Mouse (Mus musculus): ENCODE measurements around the gene Pde7b. TPM values are rescaled to one million over a fixed set of nuclear protein-coding genes. Genes with fewer than 3 reads are reported as not detected.

Gene Pde7b
- polyA plus RNA-seq, 1 experiment, result 0.70 TPM

GRCm38 (mm10) chr10:20495051-20495450, 229.8 kb downstream of the Pde7b start:
- Histone ChIP-seq H3K4me3 (ENCODE audit: control insufficient read depth, low read depth, low read length) (no peak overlapping the region), H3K27ac (ENCODE audit: control insufficient read depth, insufficient read depth, low read depth, low read length) (no peak overlapping the region), H3K4me1 (ENCODE audit: control insufficient read depth, insufficient read depth, low read length) (no peaks in the 10 kb centered on the region), H3K27me3 (ENCODE audit: control insufficient read depth, insufficient read depth, low read length) (no peaks in the 10 kb centered on the region; the same call in 1 of the 2 replicates), H3K36me3 (ENCODE audit: control insufficient read depth, insufficient read depth, low read length) (no peaks in the 10 kb centered on the region)
- TF ChIP-seq CTCF (IDR thresholded peaks at IDR 0.05; ENCODE audit: control insufficient read depth, insufficient read depth, insufficient replicate concordance, low read depth, low read length) (no peak), POLR2A (IDR thresholded peaks at IDR 0.05; ENCODE audit: control insufficient read depth, low read depth, low read length) (no peak)

- Histone ChIP-seq H3K36me3 (ENCODE audit: control insufficient read depth, insufficient read depth, low read length) (no peaks in the 10 kb centered on the region), H3K27me3 (ENCODE audit: control insufficient read depth, insufficient read depth, low read length) (no peaks in the 10 kb centered on the region; the same call in 1 of the 2 replicates), H3K4me3 (ENCODE audit: control insufficient read depth, low read depth, low read length) (no peak overlapping the region), H3K4me1 (ENCODE audit: control insufficient read depth, insufficient read depth, low read length) (no peaks in the 10 kb centered on the region), H3K27ac (ENCODE audit: control insufficient read depth, insufficient read depth, low read depth, low read length) (no peak overlapping the region)
- TF ChIP-seq POLR2A (IDR thresholded peaks at IDR 0.05; ENCODE audit: control insufficient read depth, low read depth, low read length) (no peak), CTCF (IDR thresholded peaks at IDR 0.05; ENCODE audit: control insufficient read depth, insufficient read depth, insufficient replicate concordance, low read depth, low read length) (no peak)
These were observed 230.9 kb downstream of the Pde7b start for GRCm38 (mm10) chr10:20493826-20494455.

- Histone ChIP-seq H3K4me3 (ENCODE audit: control insufficient read depth, low read depth, low read length) (no peak overlapping the region), H3K27me3 (ENCODE audit: control insufficient read depth, insufficient read depth, low read length) (no peaks in the 10 kb centered on the region; the same call in 1 of the 2 replicates), H3K4me1 (ENCODE audit: control insufficient read depth, insufficient read depth, low read length) (no peaks in the 10 kb centered on the region), H3K36me3 (ENCODE audit: control insufficient read depth, insufficient read depth, low read length) (no peaks in the 10 kb centered on the region), H3K27ac (ENCODE audit: control insufficient read depth, insufficient read depth, low read depth, low read length) (no peak overlapping the region)
- TF ChIP-seq CTCF (IDR thresholded peaks at IDR 0.05; ENCODE audit: control insufficient read depth, insufficient read depth, insufficient replicate concordance, low read depth, low read length) (no peak), POLR2A (IDR thresholded peaks at IDR 0.05; ENCODE audit: control insufficient read depth, low read depth, low read length) (no peak)
These were observed 232.5 kb downstream of the Pde7b start for GRCm38 (mm10) chr10:20492216-20492964.

GRCm38 (mm10) chr10:20490775-20491174, 234.1 kb downstream of the Pde7b start:
- H3K4me1 ChIP-seq (ENCODE audit: control insufficient read depth, insufficient read depth, low read length), result no peaks in the 10 kb centered on the region
- TF ChIP-seq CTCF (IDR thresholded peaks at IDR 0.05; ENCODE audit: control insufficient read depth, insufficient read depth, insufficient replicate concordance, low read depth, low read length), result no peak
- TF ChIP-seq POLR2A (IDR thresholded peaks at IDR 0.05; ENCODE audit: control insufficient read depth, low read depth, low read length), result no peak

GRCm38 (mm10) chr10:20490281-20490680, 234.6 kb downstream of the Pde7b start:
- H3K27ac ChIP-seq (ENCODE audit: control insufficient read depth, insufficient read depth, low read depth, low read length), result no peak overlapping the region
- no peaks in the 10 kb centered on the region; the same call in 1 of the 2 replicates for H3K27me3 ChIP-seq (ENCODE audit: control insufficient read depth, insufficient read depth, low read length)
- H3K4me3 ChIP-seq (ENCODE audit: control insufficient read depth, low read depth, low read length), result no peak overlapping the region
- H3K36me3 ChIP-seq (ENCODE audit: control insufficient read depth, insufficient read depth, low read length), result no peaks in the 10 kb centered on the region
- TF ChIP-seq POLR2A (IDR thresholded peaks at IDR 0.05; ENCODE audit: control insufficient read depth, low read depth, low read length) (no peak), CTCF (IDR thresholded peaks at IDR 0.05; ENCODE audit: control insufficient read depth, insufficient read depth, insufficient replicate concordance, low read depth, low read length) (no peak)
- H3K4me1 ChIP-seq (ENCODE audit: control insufficient read depth, insufficient read depth, low read length), result no peaks in the 10 kb centered on the region

More at GRCm38 (mm10) chr10:20490775-20491174, 234.1 kb downstream of the Pde7b start:
- H3K27me3 ChIP-seq (ENCODE audit: control insufficient read depth, insufficient read depth, low read length), result no peaks in the 10 kb centered on the region; the same call in 1 of the 2 replicates
- H3K27ac ChIP-seq (ENCODE audit: control insufficient read depth, insufficient read depth, low read depth, low read length), result no peak overlapping the region
- H3K36me3 ChIP-seq (ENCODE audit: control insufficient read depth, insufficient read depth, low read length), result no peaks in the 10 kb centered on the region
- no peak overlapping the region for H3K4me3 ChIP-seq (ENCODE audit: control insufficient read depth, low read depth, low read length)

- no peak overlapping the region for H3K4me3 ChIP-seq (ENCODE audit: control insufficient read depth, low read depth, low read length)
- no peaks in the 10 kb centered on the region for H3K36me3 ChIP-seq (ENCODE audit: control insufficient read depth, insufficient read depth, low read length)
- H3K4me1 ChIP-seq (ENCODE audit: control insufficient read depth, insufficient read depth, low read length), result no peaks in the 10 kb centered on the region
- 0 out of 2 replicates have a peak overlapping the region, but pooled peaks have one; percentile 6 for H3K27ac ChIP-seq (ENCODE audit: control insufficient read depth, insufficient read depth, low read depth, low read length)
- no peaks in the 10 kb centered on the region for H3K27me3 ChIP-seq (ENCODE audit: control insufficient read depth, insufficient read depth, low read length)
- TF ChIP-seq CTCF (IDR thresholded peaks at IDR 0.05; ENCODE audit: control insufficient read depth, insufficient read depth, insufficient replicate concordance, low read depth, low read length) (no peak), POLR2A (IDR thresholded peaks at IDR 0.05; ENCODE audit: control insufficient read depth, low read depth, low read length) (no peak)
These were observed 238.2 kb downstream of the Pde7b start for GRCm38 (mm10) chr10:20486461-20487253.

- Histone ChIP-seq H3K27me3 (ENCODE audit: control insufficient read depth, insufficient read depth, low read length) (no peaks in the 10 kb centered on the region), H3K36me3 (ENCODE audit: control insufficient read depth, insufficient read depth, low read length) (no peaks in the 10 kb centered on the region), H3K4me1 (ENCODE audit: control insufficient read depth, insufficient read depth, low read length) (no peaks in the 10 kb centered on the region), H3K4me3 (ENCODE audit: control insufficient read depth, low read depth, low read length) (no peak overlapping the region), H3K27ac (ENCODE audit: control insufficient read depth, insufficient read depth, low read depth, low read length) (no peak overlapping the region)
- TF ChIP-seq POLR2A (IDR thresholded peaks at IDR 0.05; ENCODE audit: control insufficient read depth, low read depth, low read length) (no peak), CTCF (IDR thresholded peaks at IDR 0.05; ENCODE audit: control insufficient read depth, insufficient read depth, insufficient replicate concordance, low read depth, low read length) (no peak)
These were observed 239.1 kb downstream of the Pde7b start for GRCm38 (mm10) chr10:20485816-20486215.
